Mouse (Mus musculus) lung, embryonic 16.5 days (tissue): ENCODE results near the gene Wfdc6a. TPM values are rescaled to one million over a fixed set of nuclear protein-coding genes. Genes with fewer than 3 reads are reported as not detected.

Experiments
- ATAC-seq: fragments of 200-750 bp; cut with Nextera tagmentation; 2 replicates; pipeline ENCODE4 v1.8.0; 2017; ENCODE audit warnings: low read depth, mild to moderate bottlenecking, moderate library complexity
- H3K27ac ChIP-seq: fragments of 300-500 bp; sonication (generic); 2 replicates; pipeline ENCODE4 v1.5.1; 2014; ENCODE audit warnings: mild to moderate bottlenecking, control low read depth, low read length
- H3K27me3 ChIP-seq: fragments of 300-500 bp; sonication (generic); 2 replicates; pipeline ENCODE4 v1.6.1; 2014; ENCODE audit warnings: low read depth, low read length, mixed read lengths; ENCODE audit not compliant: control insufficient read depth, insufficient read depth
- H3K36me3 ChIP-seq: fragments of 300-500 bp; sonication (generic); 2 replicates; pipeline ENCODE4 v1.6.1; 2014; ENCODE audit warnings: low read length; ENCODE audit not compliant: control insufficient read depth, insufficient read depth
- H3K4me1 ChIP-seq: fragments of 300-500 bp; sonication (generic); replicated peaks from 2 replicates; pipeline ENCODE4 v1.6.1; 2014; ENCODE audit warnings: low read length, mixed read lengths; ENCODE audit not compliant: control insufficient read depth, insufficient read depth
- H3K4me2 ChIP-seq: fragments of 300-500 bp; sonication (generic); 2 replicates; pipeline ENCODE4 v1.6.1; 2014; ENCODE audit warnings: low read depth, low read length, control low read depth
- H3K4me3 ChIP-seq: fragments of 300-500 bp; sonication (generic); 2 replicates; pipeline ENCODE4 v1.5.1; 2014; ENCODE audit warnings: mild to moderate bottlenecking, low read length, control low read depth
- H3K9ac ChIP-seq: fragments of 300-500 bp; sonication (generic); 2 replicates; pipeline ENCODE4 v1.6.1; 2014; ENCODE audit warnings: low read length, control low read depth
- H3K9me3 ChIP-seq: fragments of 300-500 bp; sonication (generic); 2 replicates; pipeline ENCODE4 v1.6.1; 2016; ENCODE audit warnings: low read length; ENCODE audit not compliant: control insufficient read depth
- WGBS: fragments of 180-500 bp; shearing (Covaris S2); extraction: QIAGEN DNeasy Blood & Tissue Kit; methylation state at CpG from one replicate; pipeline ENCODE4 v1.1.7; 2014; 5-methylcytosine and 5-hydroxymethylcytosine counted together
- polyA plus RNA-seq: library from polyadenylated mRNA; unstranded; fragments of >200 nt; fragmentation: Nextera tagmentation; extraction: Ambion mirVana; gene quantifications from 2 replicates; pipeline ENCODE4 v1.2.1, GENCODE M21; 2015

Wfdc6a gene
- polyA plus RNA-seq, 1 experiment from 2014 or later, result 1.4 TPM

DNA sequence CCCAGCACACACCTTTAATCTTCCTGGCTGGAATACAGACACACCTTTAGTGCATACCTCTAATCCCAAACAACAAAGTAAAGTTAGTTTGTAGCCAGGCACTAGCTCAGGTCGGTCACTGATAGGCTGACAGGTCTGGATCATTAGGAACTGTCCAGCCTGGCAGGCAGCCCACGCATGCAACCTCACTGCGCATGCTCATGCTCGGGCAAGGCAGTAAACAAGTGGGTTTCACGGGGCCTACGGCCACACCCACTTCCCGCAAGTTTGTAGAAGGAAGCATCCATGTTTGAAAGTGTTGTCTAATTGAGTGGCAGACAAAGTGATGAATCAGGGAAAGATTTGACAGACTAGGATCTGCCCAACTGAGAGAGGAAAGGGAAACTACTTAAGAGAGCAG, 42.6 kb downstream of the Wfdc6a start:
- ATAC-seq, result no peak
- Histone ChIP-seq H3K9ac (no peak overlapping the region), H3K4me2 (no peak overlapping the region), H3K4me1 (peaks cover 17% of the 10 kb centered on the region), H3K27me3 (no peaks in the 10 kb centered on the region), H3K4me3 (no peak overlapping the region), H3K27ac (no peak overlapping the region), H3K36me3 (no peaks in the 10 kb centered on the region), H3K9me3 (no peaks in the 10 kb centered on the region)
- 70% methylated on average over 7 of the region's 7 CpGs for WGBS

DNA sequence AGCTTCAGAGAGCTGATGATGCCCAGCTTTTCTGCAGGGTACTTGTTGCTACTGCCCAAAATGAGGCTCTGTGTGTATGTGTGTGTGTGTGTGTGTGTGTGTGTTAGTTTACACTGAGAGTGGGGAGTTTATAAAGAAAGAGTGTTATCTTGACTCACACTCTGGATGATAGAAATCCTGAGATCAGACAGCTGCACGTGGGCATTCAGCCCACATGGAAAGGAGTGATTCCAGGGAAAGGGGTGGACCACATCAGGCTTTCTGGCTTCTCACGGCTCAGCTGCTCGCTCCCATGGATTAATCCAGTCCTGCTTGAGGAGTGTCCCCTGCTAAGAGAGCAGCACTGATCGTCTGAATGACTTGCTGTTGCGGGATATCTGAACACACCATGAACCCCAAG, 43.1 kb downstream of the Wfdc6a start:
- ATAC-seq, result no peak
- Histone ChIP-seq H3K4me1 (peaks cover 17% of the 10 kb centered on the region), H3K4me3 (no peak overlapping the region), H3K9ac (no peak overlapping the region), H3K4me2 (no peak overlapping the region), H3K27ac (no peak overlapping the region), H3K36me3 (no peaks in the 10 kb centered on the region), H3K9me3 (no peaks in the 10 kb centered on the region), H3K27me3 (no peaks in the 10 kb centered on the region)
- 53% methylated on average over 5 of the region's 5 CpGs for WGBS

DNA sequence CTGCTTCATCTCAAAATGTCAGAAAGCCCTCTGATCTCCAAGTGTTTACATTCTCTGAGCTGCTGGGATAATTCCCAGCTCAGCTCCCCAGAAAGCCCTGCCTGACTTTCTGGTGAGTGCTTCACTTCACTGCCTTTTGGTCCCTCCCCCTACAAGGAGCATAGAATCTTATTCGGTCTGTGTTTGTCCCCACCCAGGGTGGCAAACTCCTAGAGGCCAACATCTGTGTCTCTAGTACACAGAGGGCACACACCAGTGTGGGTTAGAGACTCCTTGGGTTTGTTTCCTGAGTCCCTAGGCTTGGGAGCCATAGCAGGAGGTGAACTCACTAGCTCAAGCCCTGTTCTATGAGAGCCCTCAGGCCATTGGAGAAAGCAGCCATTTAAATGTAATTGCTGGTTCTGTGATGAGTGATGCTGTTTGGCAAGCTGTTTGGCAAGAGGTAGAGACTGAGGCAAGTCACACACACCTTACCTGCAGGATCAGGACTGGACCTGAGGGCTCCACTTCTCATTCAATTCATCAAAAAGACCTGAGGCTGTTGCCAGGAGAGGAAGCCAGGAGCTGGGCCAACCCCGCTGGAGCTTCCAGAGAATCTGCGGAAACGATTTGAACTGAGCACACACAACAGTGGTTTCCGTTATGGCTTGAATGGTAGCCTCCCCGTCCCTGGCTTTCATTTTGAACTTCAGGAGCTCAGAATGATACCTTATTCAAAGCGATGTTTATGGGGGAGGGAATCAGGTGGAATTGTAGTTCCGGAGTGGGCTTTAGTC, 44.4 kb downstream of the Wfdc6a start:
- Histone ChIP-seq H3K36me3 (no peaks in the 10 kb centered on the region), H3K9ac (no peak overlapping the region), H3K9me3 (no peaks in the 10 kb centered on the region), H3K4me2 (peak overlapping the region; percentile 25), H3K4me3 (no peak overlapping the region), H3K27ac (peak overlapping the region; percentile 66), H3K27me3 (no peaks in the 10 kb centered on the region), H3K4me1 (peaks cover 17% of the 10 kb centered on the region)
- 25% methylated on average over 8 of the region's 8 CpGs for WGBS
- ATAC-seq, result peak; percentile 51

DNA sequence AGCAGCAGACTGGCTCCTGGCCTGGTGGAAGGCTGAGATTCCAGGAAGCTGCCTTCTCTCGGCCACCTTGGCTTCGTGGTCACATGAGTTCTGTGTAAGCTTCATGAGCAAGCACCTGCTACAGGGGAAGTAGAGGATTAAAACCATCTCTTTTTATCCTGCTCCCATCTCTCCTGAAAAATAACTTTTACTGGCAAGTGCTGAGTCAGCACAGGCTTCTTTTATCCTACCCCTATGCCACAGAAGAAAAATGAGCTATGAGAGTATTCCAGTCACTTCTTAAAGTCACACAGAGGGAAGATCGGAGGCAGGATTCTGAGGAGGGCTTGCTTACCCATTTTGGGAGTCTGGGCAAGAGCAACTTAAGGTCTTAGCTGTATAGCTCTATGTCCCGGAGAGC, 48.2 kb downstream of the Wfdc6a start:
- Histone ChIP-seq H3K9me3 (no peaks in the 10 kb centered on the region), H3K4me3 (no peak overlapping the region), H3K9ac (no peak overlapping the region), H3K4me2 (no peak overlapping the region), H3K27ac (no peak overlapping the region), H3K4me1 (peaks cover 14% of the 10 kb centered on the region), H3K36me3 (no peaks in the 10 kb centered on the region), H3K27me3 (no peaks in the 10 kb centered on the region)
- no peak for ATAC-seq
- WGBS, result 61% methylated on average over 4 of the region's 4 CpGs

DNA sequence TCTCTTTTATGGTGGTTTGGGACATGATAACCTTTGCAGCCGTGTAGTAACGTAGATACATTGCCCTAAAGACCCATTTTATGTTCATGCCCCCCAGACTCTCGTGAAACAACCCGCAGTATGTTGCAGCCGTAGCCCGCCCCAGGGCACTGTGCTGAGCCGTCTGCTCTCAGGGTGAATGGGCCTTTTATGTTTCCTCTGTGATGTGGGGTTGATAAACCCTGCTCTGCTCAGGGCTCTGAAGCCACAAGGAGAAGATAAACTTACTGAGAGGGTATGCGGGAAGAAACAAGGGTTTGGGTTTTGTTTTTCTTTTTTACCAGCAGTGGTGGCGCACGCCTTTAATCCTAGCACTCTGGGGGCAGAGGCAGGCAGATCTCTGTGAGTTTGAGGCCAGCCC, 50.9 kb downstream of the Wfdc6a start:
- ATAC-seq, result no peak
- no peaks in the 10 kb centered on the region for H3K4me1 ChIP-seq
- no peaks in the 10 kb centered on the region for H3K27me3 ChIP-seq
- H3K4me2 ChIP-seq, result no peak overlapping the region
- H3K9me3 ChIP-seq, result no peaks in the 10 kb centered on the region
- 70% methylated on average over 10 of the region's 10 CpGs for WGBS
- H3K4me3 ChIP-seq, result no peak overlapping the region
- H3K9ac ChIP-seq, result no peak overlapping the region
- no peaks in the 10 kb centered on the region for H3K36me3 ChIP-seq
- H3K27ac ChIP-seq, result no peak overlapping the region

DNA sequence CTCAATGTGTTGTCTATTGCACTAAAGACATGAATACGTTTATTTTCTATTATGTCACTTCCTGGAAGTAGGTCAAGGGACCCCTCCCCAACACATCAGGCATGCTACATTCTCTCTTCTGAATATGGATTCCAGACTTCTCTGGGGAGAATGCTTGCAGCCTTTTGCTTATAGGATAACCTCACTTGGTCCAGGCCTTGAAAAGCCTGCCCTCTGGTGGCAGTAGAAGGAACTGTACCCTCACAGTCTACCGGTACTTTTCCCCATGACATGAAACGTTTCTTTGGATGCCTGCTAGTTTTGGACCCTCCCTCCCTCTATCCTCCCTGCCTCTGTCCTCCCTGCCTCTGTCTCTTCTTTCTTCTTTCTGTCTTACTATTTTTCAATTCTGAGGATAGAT, 54.1 kb downstream of the Wfdc6a start:
- ATAC-seq, result peak; percentile 49; the same call in 1 of the 2 replicates
- Histone ChIP-seq H3K27ac (no peak overlapping the region), H3K9ac (no peak overlapping the region), H3K36me3 (no peaks in the 10 kb centered on the region), H3K27me3 (no peaks in the 10 kb centered on the region), H3K9me3 (no peaks in the 10 kb centered on the region), H3K4me1 (no peaks in the 10 kb centered on the region), H3K4me3 (no peak overlapping the region), H3K4me2 (no peak overlapping the region)
- 2% methylated on average over 3 of the region's 3 CpGs for whole genome bisulfite sequencing

Other genes starting within 250 kb of the Wfdc6a start
- 1.8 and 2.8 TPM in 2 replicates for gene Slpi, start 196.4 kb downstream of the Wfdc6a start, polyA plus RNA-seq
- 16.8 and 21.9 TPM in 2 replicates for gene Rbpjl, start 182.3 kb downstream of the Wfdc6a start, polyA plus RNA-seq
- gene Matn4, start 180.3 kb downstream of the Wfdc6a start, polyA plus RNA-seq, result 46.8 and 54.9 TPM in 2 replicates
- gene Sdc4, start 141.6 kb downstream of the Wfdc6a start, polyA plus RNA-seq, result 226 and 247 TPM in 2 replicates
- gene Sys1, start 128.5 kb downstream of the Wfdc6a start, polyA plus RNA-seq, result 59.9 and 62.3 TPM in 2 replicates
- gene Gm20458, start 124.5 kb downstream of the Wfdc6a start, polyA plus RNA-seq, result 7.9 and 15.2 TPM in 2 replicates
- gene Trp53tg5, start 111.7 kb downstream of the Wfdc6a start, polyA plus RNA-seq, result not detected in 2 replicates
- 13.0 and 23.4 TPM in 2 replicates for gene Dbndd2, start 99.3 kb downstream of the Wfdc6a start, polyA plus RNA-seq
- gene Pigt, start 87.9 kb downstream of the Wfdc6a start, polyA plus RNA-seq, result 62.0 and 63.2 TPM in 2 replicates
- 486 and 558 TPM in 2 replicates for gene Wfdc2, start 23.0 kb downstream of the Wfdc6a start, polyA plus RNA-seq
- gene Spint3, start 12.0 kb downstream of the Wfdc6a start, polyA plus RNA-seq, result not detected in 2 replicates
- gene Eppin, start 8.1 kb upstream of the Wfdc6a start, polyA plus RNA-seq, result not detected in 2 replicates
- not detected in 2 replicates for gene Wfdc6b, start 28.1 kb upstream of the Wfdc6a start, polyA plus RNA-seq
- not detected in 2 replicates for gene Wfdc8, start 28.2 kb upstream of the Wfdc6a start, polyA plus RNA-seq
- gene Wfdc16, start 53.3 kb upstream of the Wfdc6a start, polyA plus RNA-seq, result not detected in 2 replicates
- 0.50 TPM in 1 of 2 replicates, not detected in the other for gene Wfdc10, start 70.6 kb upstream of the Wfdc6a start, polyA plus RNA-seq
- gene Wfdc9, start 71.1 kb upstream of the Wfdc6a start, polyA plus RNA-seq, result not detected in 2 replicates
- not detected in 2 replicates for gene Wfdc11, start 88.6 kb upstream of the Wfdc6a start, polyA plus RNA-seq
- gene Wfdc13, start 99.7 kb upstream of the Wfdc6a start, polyA plus RNA-seq, result 0.20 and 0.46 TPM in 2 replicates
- not detected in 2 replicates for gene Spint4, start 113.1 kb upstream of the Wfdc6a start, polyA plus RNA-seq
- not detected in 2 replicates for gene Spint5, start 129.9 kb upstream of the Wfdc6a start, polyA plus RNA-seq
- gene Wfdc3, start 160.5 kb upstream of the Wfdc6a start, polyA plus RNA-seq, result 2.0 and 2.9 TPM in 2 replicates
- gene Dnttip1, start 160.5 kb upstream of the Wfdc6a start, polyA plus RNA-seq, result 61.3 and 71.9 TPM in 2 replicates
- gene Ube2c, start 184.5 kb upstream of the Wfdc6a start, polyA plus RNA-seq, result 494 and 533 TPM in 2 replicates
- gene Tnnc2, start 194.5 kb upstream of the Wfdc6a start, polyA plus RNA-seq, result 27.9 and 94.5 TPM in 2 replicates
- gene Snx21, start 200.4 kb upstream of the Wfdc6a start, polyA plus RNA-seq, result 23.9 and 30.6 TPM in 2 replicates
- 21.9 and 24.5 TPM in 2 replicates for gene Acot8, start 219.4 kb upstream of the Wfdc6a start, polyA plus RNA-seq
- 7.9 and 8.9 TPM in 2 replicates for gene Zswim3, start 219.7 kb upstream of the Wfdc6a start, polyA plus RNA-seq
- gene Zswim1, start 237.2 kb upstream of the Wfdc6a start, polyA plus RNA-seq, result 16.6 and 16.9 TPM in 2 replicates
- gene Spata25, start 243.1 kb upstream of the Wfdc6a start, polyA plus RNA-seq, result not detected in 2 replicates
- gene Ctsa, start 247.4 kb upstream of the Wfdc6a start, polyA plus RNA-seq, result 156 and 161 TPM in 2 replicates
- gene Neurl2, start 248.0 kb upstream of the Wfdc6a start, polyA plus RNA-seq, result 7.1 and 7.8 TPM in 2 replicates